Mouse (Mus musculus) stomach, postnatal 0 days (tissue): ENCODE results near the gene Inpp5f. TPM values are rescaled to one million over a fixed set of nuclear protein-coding genes. Genes with fewer than 3 reads are reported as not detected.

Experiments
- ATAC-seq: fragments of 200-750 bp; cut with Nextera tagmentation; 2 replicates; pipeline ENCODE4 v1.8.0; 2017; ENCODE audit not compliant: low FRiP score, low TSS enrichment
- DNase-seq: peaks from one replicate; pipeline ENCODE4 v3.0.0-alpha.2; 2016; ENCODE audit warnings: low spot score
- H3K27ac ChIP-seq: fragments of 300-500 bp; sonication (generic); replicated peaks from 2 replicates; pipeline ENCODE4 v1.5.1; 2014; ENCODE audit warnings: mild to moderate bottlenecking, control low read depth
- H3K27me3 ChIP-seq: fragments of 300-500 bp; sonication (generic); 2 replicates; pipeline ENCODE4 v1.6.1; 2014; ENCODE audit warnings: low read length; ENCODE audit not compliant: control insufficient read depth, insufficient read depth
- H3K36me3 ChIP-seq: fragments of 300-500 bp; sonication (generic); 2 replicates; pipeline ENCODE4 v1.6.1; 2014; ENCODE audit warnings: low read length, mixed read lengths; ENCODE audit not compliant: control insufficient read depth, insufficient read depth
- H3K4me1 ChIP-seq: fragments of 300-500 bp; sonication (generic); replicated peaks from 2 replicates; pipeline ENCODE4 v1.6.1; 2014; ENCODE audit warnings: antibody characterized with exemption; ENCODE audit not compliant: control insufficient read depth, insufficient read depth
- H3K4me2 ChIP-seq: fragments of 300-500 bp; sonication (generic); replicated peaks from 2 replicates; pipeline ENCODE4 v1.6.1; 2014; ENCODE audit warnings: low read depth, mild to moderate bottlenecking, control low read depth, moderate library complexity
- H3K4me3 ChIP-seq: fragments of 300-500 bp; sonication (generic); 2 replicates; pipeline ENCODE4 v1.5.1; 2014; ENCODE audit warnings: low read depth, low read length, control low read depth
- H3K9ac ChIP-seq: fragments of 300-500 bp; sonication (generic); 2 replicates; pipeline ENCODE4 v1.6.1; 2014; ENCODE audit warnings: mild to moderate bottlenecking, low read length, control low read depth, mixed read lengths
- H3K9me3 ChIP-seq: fragments of 300-500 bp; sonication (generic); 2 replicates; pipeline ENCODE4 v1.6.1; 2016; ENCODE audit warnings: low read length; ENCODE audit not compliant: control insufficient read depth
- CTCF ChIP-seq: IDR thresholded peaks from 2 replicates; pipeline ENCODE4 v1.5.1; 2016; ENCODE audit warnings: antibody characterized with exemption, low read depth, mild to moderate bottlenecking, moderate library complexity
- EP300 ChIP-seq: optimal IDR thresholded peaks from 2 replicates; pipeline ENCODE3; 2016; ENCODE audit warnings: antibody characterized with exemption
- WGBS: fragments of 180-500 bp; shearing (Covaris S2); extraction: QIAGEN DNeasy Blood & Tissue Kit; methylation state at CpG from one replicate; pipeline ENCODE4 v1.1.7; 2014; 5-methylcytosine and 5-hydroxymethylcytosine counted together
- polyA plus RNA-seq: library from polyadenylated mRNA; unstranded; fragments of >200 nt; fragmentation: Nextera tagmentation; extraction: Ambion mirVana; gene quantifications from 2 replicates; pipeline ENCODE4 v1.2.1, GENCODE M21; 2015

Inpp5f gene
- polyA plus RNA-seq, 1 experiment from 2014 or later = 12.4 TPM

GRCm38 (mm10) chr7:128671952-128672351 lies 60.8 kb downstream of the Inpp5f start:
- 33% methylated on average over 8 of the region's 8 CpGs for WGBS
- Histone ChIP-seq H3K9me3 (no peaks in the 10 kb centered on the region), H3K4me1 (no peaks in the 10 kb centered on the region), H3K27ac (no peak overlapping the region), H3K4me3 (no peak overlapping the region), H3K9ac (no peak overlapping the region), H3K4me2 (no peak overlapping the region), H3K27me3 (no peaks in the 10 kb centered on the region), H3K36me3 (peaks cover 5% of the 10 kb centered on the region; the same call in 1 of the 2 replicates)
- peak; percentile 24 for DNase-seq
- ATAC-seq = no peak
- no peak for TF ChIP-seq CTCF
- TF ChIP-seq EP300 = no peak

GRCm38 (mm10) chr7:128672408-128673010 lies 61.4 kb downstream of the Inpp5f start:
- Histone ChIP-seq H3K9ac (no peak overlapping the region), H3K27ac (peak overlapping the region; percentile 35; the same call in 1 of the 2 replicates), H3K4me3 (no peak overlapping the region), H3K9me3 (no peaks in the 10 kb centered on the region), H3K27me3 (no peaks in the 10 kb centered on the region), H3K36me3 (peaks cover 5% of the 10 kb centered on the region; the same call in 1 of the 2 replicates), H3K4me2 (no peak overlapping the region; the same call in 1 of the 2 replicates), H3K4me1 (no peaks in the 10 kb centered on the region)
- TF ChIP-seq CTCF (no peak), EP300 (no peak)
- peak; percentile 28 for DNase-seq
- ATAC-seq = peak; percentile 38; the same call in 1 of the 2 replicates
- 22% methylated on average over 15 of the region's 15 CpGs for WGBS

DNA sequence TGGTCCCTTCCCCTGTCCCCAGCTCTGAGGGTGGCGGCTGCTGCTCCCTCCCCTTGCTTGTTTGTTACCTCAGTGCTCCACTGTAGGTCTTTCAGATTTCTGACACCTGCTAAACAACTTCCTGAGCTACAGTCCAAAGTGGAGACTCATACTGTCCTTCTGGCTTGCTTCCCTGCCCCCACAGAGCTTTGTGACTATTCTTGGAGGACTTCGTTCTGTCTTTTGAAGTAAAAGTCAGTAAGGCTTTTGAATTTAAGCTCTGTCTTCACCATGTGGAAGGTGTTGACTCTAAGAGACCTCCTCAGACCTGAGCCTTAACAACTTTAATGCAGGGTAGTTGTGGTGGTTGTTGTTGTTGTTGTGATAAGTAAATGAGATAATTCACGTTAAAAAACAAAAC lies 67.4 kb downstream of the Inpp5f start:
- no peaks in the 10 kb centered on the region for H3K4me1 ChIP-seq
- H3K9me3 ChIP-seq = no peaks in the 10 kb centered on the region
- 74% methylated on average over 3 of the region's 3 CpGs for WGBS
- TF ChIP-seq EP300 = no peak
- TF ChIP-seq CTCF = no peak
- H3K36me3 ChIP-seq = peaks cover 6% of the 10 kb centered on the region; the same call in 1 of the 2 replicates
- H3K4me3 ChIP-seq = no peak overlapping the region
- ATAC-seq = no peak
- no peak for DNase-seq
- no peaks in the 10 kb centered on the region for H3K27me3 ChIP-seq
- no peak overlapping the region for H3K27ac ChIP-seq
- no peak overlapping the region for H3K9ac ChIP-seq
- no peak overlapping the region for H3K4me2 ChIP-seq

- peak overlapping the region; percentile 41 for H3K4me3 ChIP-seq
- H3K36me3 ChIP-seq = peaks cover 23% of the 10 kb centered on the region
- 56% methylated on average over 56 of the region's 56 CpGs for WGBS
- no peaks in the 10 kb centered on the region for H3K4me1 ChIP-seq
- DNase-seq (peak; percentile 70), ATAC-seq (peak; percentile 66; the same call in 1 of the 2 replicates)
- H3K9me3 ChIP-seq = no peaks in the 10 kb centered on the region
- TF ChIP-seq CTCF (no peak; the same call in 1 of the 2 replicates), EP300 (no peak)
- H3K27ac ChIP-seq = no peak overlapping the region
- no peak overlapping the region for H3K9ac ChIP-seq
- no peaks in the 10 kb centered on the region for H3K27me3 ChIP-seq
- peak overlapping the region; percentile 59 for H3K4me2 ChIP-seq
These were observed 76.9 kb downstream of the Inpp5f start for GRCm38 (mm10) chr7:128687821-128688564.

GRCm38 (mm10) chr7:128689347-128689746 lies 78.2 kb downstream of the Inpp5f start:
- H3K4me2 ChIP-seq = no peak overlapping the region
- H3K4me3 ChIP-seq = no peak overlapping the region
- 89% methylated on average over 8 of the region's 8 CpGs for WGBS
- no peak overlapping the region for H3K9ac ChIP-seq
- DNase-seq (no peak), ATAC-seq (no peak)
- H3K36me3 ChIP-seq = peaks cover 26% of the 10 kb centered on the region
- H3K4me1 ChIP-seq = no peaks in the 10 kb centered on the region
- H3K27me3 ChIP-seq = no peaks in the 10 kb centered on the region
- no peak overlapping the region for H3K27ac ChIP-seq
- TF ChIP-seq CTCF (no peak), EP300 (no peak)
- no peaks in the 10 kb centered on the region for H3K9me3 ChIP-seq

DNA sequence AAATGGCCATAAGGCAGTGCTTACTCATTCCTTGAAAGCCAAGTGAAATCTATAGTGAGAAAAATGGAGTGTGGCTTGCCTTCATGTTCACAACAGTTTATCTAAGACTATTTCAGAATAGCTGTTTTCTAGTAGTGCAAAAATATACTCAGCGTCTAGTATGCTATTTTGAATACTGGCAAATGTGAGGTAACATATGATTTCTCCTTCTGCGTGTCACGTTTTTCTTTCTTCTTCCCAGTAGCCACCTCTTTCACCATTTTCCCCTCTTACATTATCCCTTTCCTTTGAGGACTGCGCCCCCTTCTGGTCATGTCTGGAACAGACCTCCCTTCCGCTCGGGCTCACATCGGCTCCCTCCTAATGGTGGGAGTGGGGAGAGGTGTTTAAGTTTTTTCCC lies 78.9 kb downstream of the Inpp5f start:
- peak; percentile 83 for DNase-seq
- 12% methylated on average over 7 of the region's 7 CpGs for WGBS
- TF ChIP-seq CTCF = peak; percentile 97
- TF ChIP-seq EP300 = no peak
- no peak overlapping the region for H3K9ac ChIP-seq
- ATAC-seq = peak; percentile 72; the same call in 1 of the 2 replicates
- no peaks in the 10 kb centered on the region for H3K9me3 ChIP-seq
- H3K4me1 ChIP-seq = no peaks in the 10 kb centered on the region
- H3K36me3 ChIP-seq = peaks cover 27% of the 10 kb centered on the region
- H3K4me3 ChIP-seq = no peak overlapping the region
- H3K27ac ChIP-seq = no peak overlapping the region
- no peaks in the 10 kb centered on the region for H3K27me3 ChIP-seq
- H3K4me2 ChIP-seq = no peak overlapping the region
